Mouse (Mus musculus): ENCODE measurements around the gene Spsb1. TPM values are rescaled to one million over a fixed set of nuclear protein-coding genes. Genes with fewer than 3 reads are reported as not detected.

Spsb1 gene
- polyA plus RNA-seq, 1 experiment = 20.2 TPM

DNA sequence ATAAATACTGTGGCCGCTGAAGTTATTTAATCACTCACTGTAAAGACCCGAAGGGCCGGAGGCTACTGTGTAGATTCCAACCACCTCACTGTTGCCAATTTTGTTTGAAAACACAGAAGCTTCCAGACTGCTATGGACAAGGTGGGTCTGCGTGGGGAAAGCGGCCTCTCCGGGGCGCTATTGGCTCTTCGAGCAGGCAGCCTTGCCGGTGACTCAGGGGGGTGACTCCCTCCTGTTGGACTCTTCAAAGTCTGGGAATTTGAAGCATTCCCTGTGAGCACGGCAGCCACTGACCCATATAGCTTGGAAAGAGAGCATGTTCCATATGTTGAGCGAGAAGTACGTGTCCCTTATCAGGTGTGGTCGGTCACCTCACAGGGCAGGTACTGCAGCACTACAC, 1.2 kb upstream of the Spsb1 start:
- WGBS = 46% methylated on average over 13 of the region's 13 CpGs
- no peak overlapping the region for H3K4me3 ChIP-seq (replicated peaks; ENCODE audit: extremely low read depth, low read depth, low read length)
- DNase-seq = no peak
- no peak for TF ChIP-seq CTCF (IDR thresholded peaks at IDR 0.05; ENCODE audit: insufficient read depth, low read length)
- TF ChIP-seq POLR2A (IDR thresholded peaks at IDR 0.05; ENCODE audit: borderline replicate concordance, extremely low read depth, low read depth, low read length) = no peak
- peaks cover 4% of the 10 kb centered on the region; the same call in 1 of the 2 replicates for H3K4me1 ChIP-seq (ENCODE audit: control insufficient read depth, insufficient read depth, low read length)

DNA sequence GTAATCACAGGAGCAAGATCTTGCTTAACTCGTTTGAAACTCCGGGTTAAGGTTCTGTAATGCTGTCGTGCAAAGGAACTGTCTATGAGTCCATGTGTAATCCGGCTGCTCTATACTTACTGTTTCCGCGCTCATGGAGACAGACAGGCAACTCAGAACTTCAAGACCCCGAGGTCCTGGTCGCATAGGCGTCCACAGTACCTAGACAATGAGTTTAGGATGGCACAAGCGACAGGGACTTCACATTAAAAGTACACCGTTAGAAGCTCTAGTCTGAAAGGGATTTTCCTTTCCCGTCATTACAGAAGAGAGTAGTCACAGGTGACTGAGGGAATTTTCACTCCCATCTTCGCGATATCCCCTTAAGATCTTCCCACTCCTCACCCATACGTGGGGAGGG, 788 bp upstream of the Spsb1 start:
- 20% methylated on average over 15 of the region's 15 CpGs for WGBS
- TF ChIP-seq POLR2A (IDR thresholded peaks at IDR 0.05; ENCODE audit: borderline replicate concordance, extremely low read depth, low read depth, low read length) = no peak
- no peak for TF ChIP-seq CTCF (IDR thresholded peaks at IDR 0.05; ENCODE audit: insufficient read depth, low read length)
- H3K4me1 ChIP-seq (ENCODE audit: control insufficient read depth, insufficient read depth, low read length) = peaks cover 4% of the 10 kb centered on the region; the same call in 1 of the 2 replicates
- DNase-seq = no peak
- no peak overlapping the region for H3K4me3 ChIP-seq (replicated peaks; ENCODE audit: extremely low read depth, low read depth, low read length)

DNA sequence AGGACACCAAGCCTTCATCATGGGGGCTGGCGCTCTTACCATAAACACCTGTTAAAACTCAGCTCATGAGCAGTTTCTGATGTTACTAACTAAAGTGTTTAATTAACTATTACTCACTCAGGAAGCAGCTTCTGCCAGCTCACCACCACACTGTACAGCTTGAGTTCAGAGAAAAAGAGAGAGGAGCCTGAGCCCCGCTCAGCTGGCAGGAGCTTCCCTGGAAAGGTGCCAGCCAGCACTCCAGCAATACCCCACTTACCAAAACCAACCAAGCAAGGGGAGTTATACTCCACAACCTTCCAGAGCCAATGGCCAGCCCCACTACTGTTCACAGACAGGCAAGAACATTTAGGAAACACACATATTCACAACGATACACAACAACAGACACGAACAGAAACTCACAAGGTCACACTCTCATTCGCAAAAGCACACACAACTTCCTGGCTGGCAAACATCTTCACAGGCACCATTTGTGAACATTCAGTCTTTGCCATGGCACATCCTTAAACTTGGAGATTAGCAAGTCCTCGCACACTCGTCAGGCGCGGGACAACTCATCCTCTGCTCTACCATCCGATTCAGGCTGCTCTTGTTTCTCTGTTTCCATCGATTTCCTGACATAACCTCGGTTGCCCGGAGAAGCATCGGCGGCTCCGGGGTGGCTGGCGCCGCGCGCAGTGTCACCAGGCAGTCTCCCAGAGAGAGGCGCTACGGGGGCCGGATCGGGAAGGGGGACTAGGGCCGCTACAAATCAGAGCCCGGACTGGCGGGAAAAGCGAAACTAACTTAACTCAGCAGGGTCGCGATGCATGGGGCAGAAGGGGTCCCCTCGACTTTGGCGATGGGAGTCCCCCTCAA, 992 bp downstream of the Spsb1 start:
- H3K4me3 ChIP-seq (replicated peaks; ENCODE audit: extremely low read depth, low read depth, low read length) = peak overlapping the region; percentile 69
- peak; percentile 65 for DNase-seq
- no peak for TF ChIP-seq CTCF (IDR thresholded peaks at IDR 0.05; ENCODE audit: insufficient read depth, low read length)
- no peak for TF ChIP-seq POLR2A (IDR thresholded peaks at IDR 0.05; ENCODE audit: borderline replicate concordance, extremely low read depth, low read depth, low read length)
- H3K4me1 ChIP-seq (ENCODE audit: control insufficient read depth, insufficient read depth, low read length) = peaks cover 4% of the 10 kb centered on the region; the same call in 1 of the 2 replicates
- 4% methylated on average over 32 of the region's 32 CpGs for WGBS

DNA sequence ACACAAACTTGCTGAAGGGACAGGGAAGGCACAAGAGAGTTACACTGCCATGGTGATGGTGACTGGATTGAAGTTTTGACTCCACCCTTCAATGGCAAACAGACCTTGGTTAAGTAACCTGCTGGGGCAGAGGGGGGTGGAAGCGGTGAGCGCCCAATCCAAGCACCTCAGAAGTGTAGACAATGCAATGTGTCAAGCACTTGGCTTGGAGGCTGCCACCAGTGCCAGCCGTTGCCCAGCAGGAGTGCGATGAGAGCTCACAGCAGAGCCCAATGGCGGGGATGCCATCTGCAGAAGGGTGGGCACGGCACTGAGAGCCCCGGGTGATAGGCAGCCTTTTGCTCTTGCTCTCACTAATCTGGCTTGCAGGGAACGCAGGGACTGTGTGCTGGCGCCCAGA, 2.6 kb downstream of the Spsb1 start:
- Histone ChIP-seq H3K4me1 (ENCODE audit: control insufficient read depth, insufficient read depth, low read length) (peaks cover 4% of the 10 kb centered on the region; the same call in 1 of the 2 replicates), H3K4me3 (replicated peaks; ENCODE audit: extremely low read depth, low read depth, low read length) (no peak overlapping the region)
- peak; percentile 34 for DNase-seq
- WGBS = 70% methylated on average over 9 of the region's 9 CpGs
- no peak for TF ChIP-seq POLR2A (IDR thresholded peaks at IDR 0.05; ENCODE audit: borderline replicate concordance, extremely low read depth, low read depth, low read length)
- TF ChIP-seq CTCF (IDR thresholded peaks at IDR 0.05; ENCODE audit: insufficient read depth, low read length) = no peak

DNA sequence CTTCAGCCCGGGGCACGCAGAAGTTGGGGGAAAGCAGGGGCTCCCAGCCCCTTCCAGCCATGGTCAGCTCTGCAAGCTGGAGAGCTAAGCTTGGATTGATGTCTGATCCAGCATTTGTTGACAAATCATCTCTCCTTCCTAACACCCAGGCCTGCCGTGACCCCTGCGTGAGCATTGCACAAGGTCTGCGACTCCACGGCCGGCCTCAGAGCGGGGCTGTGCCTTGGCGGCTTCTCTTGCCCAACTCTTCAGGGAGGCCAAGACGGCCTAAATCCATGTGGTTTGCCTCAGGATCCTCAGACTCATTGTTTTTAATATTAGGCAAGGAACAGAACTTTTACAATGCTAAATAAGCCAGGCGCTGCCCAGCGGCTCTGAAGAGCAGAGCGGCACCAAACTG, 3.6 kb downstream of the Spsb1 start:
- Histone ChIP-seq H3K4me3 (replicated peaks; ENCODE audit: extremely low read depth, low read depth, low read length) (no peak overlapping the region), H3K4me1 (ENCODE audit: control insufficient read depth, insufficient read depth, low read length) (peaks cover 4% of the 10 kb centered on the region; the same call in 1 of the 2 replicates)
- TF ChIP-seq POLR2A (IDR thresholded peaks at IDR 0.05; ENCODE audit: borderline replicate concordance, extremely low read depth, low read depth, low read length) = no peak
- TF ChIP-seq CTCF (IDR thresholded peaks at IDR 0.05; ENCODE audit: insufficient read depth, low read length) = no peak
- peak; percentile 17 for DNase-seq
- 75% methylated on average over 13 of the region's 13 CpGs for WGBS

DNA sequence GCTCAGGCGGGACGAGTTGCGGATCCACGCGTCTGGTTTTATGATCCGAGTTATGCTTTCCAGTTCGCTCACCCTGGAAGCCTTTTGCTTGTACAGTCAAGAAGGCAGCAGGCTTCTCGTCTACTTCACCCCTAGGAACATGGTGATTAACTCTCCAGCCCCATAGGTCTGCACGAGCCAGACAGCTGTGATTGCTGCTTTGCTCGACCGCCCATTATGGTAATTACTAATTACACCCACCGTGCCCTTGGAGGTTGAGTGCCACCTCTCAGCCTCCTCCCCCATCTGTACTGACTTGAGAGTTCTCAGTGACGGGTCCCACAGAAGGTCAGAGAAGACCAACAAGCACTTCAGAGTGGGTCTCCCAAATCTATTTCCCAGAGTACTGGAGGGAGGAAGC, 5.2 kb downstream of the Spsb1 start:
- peaks cover 4% of the 10 kb centered on the region; the same call in 1 of the 2 replicates for H3K4me1 ChIP-seq (ENCODE audit: control insufficient read depth, insufficient read depth, low read length)
- no peak for TF ChIP-seq CTCF (IDR thresholded peaks at IDR 0.05; ENCODE audit: insufficient read depth, low read length)
- no peak for TF ChIP-seq POLR2A (IDR thresholded peaks at IDR 0.05; ENCODE audit: borderline replicate concordance, extremely low read depth, low read depth, low read length)
- no peak for DNase-seq
- no peak overlapping the region for H3K4me3 ChIP-seq (replicated peaks; ENCODE audit: extremely low read depth, low read depth, low read length)
- 85% methylated on average over 13 of the region's 13 CpGs for WGBS

DNA sequence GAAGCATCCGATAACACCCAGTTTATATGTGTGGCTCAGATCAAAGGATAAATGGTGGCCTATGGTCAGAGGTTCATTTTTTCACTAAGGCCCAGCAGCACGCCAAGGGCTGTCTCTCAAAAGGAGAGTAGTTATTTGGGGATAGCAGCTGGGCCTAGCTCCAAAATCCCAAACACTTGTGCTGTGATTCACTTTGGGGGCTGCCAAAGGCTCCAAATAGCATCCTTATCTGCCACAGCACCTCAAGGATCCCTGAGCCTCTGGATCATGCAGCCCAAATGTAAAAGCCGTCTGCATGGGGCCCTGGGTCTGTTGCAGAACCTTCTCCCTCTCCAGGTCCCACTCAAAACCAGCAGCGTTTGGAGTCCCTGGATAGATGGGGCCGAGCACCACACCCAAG, 6.7 kb downstream of the Spsb1 start:
- Histone ChIP-seq H3K4me3 (replicated peaks; ENCODE audit: extremely low read depth, low read depth, low read length) (no peak overlapping the region), H3K4me1 (ENCODE audit: control insufficient read depth, insufficient read depth, low read length) (peaks cover 4% of the 10 kb centered on the region; the same call in 1 of the 2 replicates)
- TF ChIP-seq CTCF (IDR thresholded peaks at IDR 0.05; ENCODE audit: insufficient read depth, low read length) = no peak
- TF ChIP-seq POLR2A (IDR thresholded peaks at IDR 0.05; ENCODE audit: borderline replicate concordance, extremely low read depth, low read depth, low read length) = no peak
- 59% methylated on average over 5 of the region's 5 CpGs for WGBS
- no peak for DNase-seq

DNA sequence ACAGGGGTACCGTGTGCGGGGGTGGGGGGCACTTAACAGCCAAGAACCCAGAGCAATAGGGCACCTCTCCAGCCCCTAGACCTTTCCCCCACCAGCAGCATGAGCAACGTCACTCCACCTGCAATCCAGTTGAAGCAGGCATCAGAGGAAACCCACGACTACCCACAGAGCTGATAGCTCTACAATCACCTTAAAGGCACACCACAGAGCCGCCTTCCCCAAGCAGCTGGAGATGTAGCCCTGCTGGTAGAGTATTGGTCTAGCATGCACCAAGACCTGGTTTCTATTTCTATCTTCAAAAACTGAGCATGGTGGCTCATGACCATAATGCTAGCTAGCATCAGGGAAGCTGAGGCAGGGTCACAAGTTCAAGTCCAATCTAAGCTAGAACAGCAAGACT, 7.4 kb downstream of the Spsb1 start:
- DNase-seq = no peak
- WGBS = 84% methylated on average over 5 of the region's 5 CpGs
- no peak for TF ChIP-seq CTCF (IDR thresholded peaks at IDR 0.05; ENCODE audit: insufficient read depth, low read length)
- TF ChIP-seq POLR2A (IDR thresholded peaks at IDR 0.05; ENCODE audit: borderline replicate concordance, extremely low read depth, low read depth, low read length) = no peak
- peaks cover 4% of the 10 kb centered on the region; the same call in 1 of the 2 replicates for H3K4me1 ChIP-seq (ENCODE audit: control insufficient read depth, insufficient read depth, low read length)
- no peak overlapping the region for H3K4me3 ChIP-seq (replicated peaks; ENCODE audit: extremely low read depth, low read depth, low read length)

DNA sequence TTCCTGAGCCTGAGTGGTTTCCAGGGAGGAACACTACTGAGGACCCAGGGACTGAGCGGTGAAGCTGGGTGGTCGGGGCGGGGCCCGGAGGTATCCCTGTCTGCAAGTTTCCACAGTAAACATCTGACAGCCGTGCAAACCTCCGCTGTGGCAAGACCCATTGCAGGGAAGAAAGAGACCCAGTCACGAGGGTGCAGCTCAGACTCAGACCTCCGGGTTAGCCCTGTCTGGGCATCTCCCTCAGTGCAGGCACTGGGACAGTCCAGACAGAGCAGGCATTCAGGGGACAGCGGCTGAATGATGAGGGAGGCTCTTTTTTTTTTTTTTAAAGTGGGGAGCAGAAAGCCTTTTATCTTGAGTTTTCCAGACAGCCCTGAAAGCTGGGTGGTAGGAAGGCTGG, 9.6 kb downstream of the Spsb1 start:
- TF ChIP-seq POLR2A (IDR thresholded peaks at IDR 0.05; ENCODE audit: borderline replicate concordance, extremely low read depth, low read depth, low read length) (no peak), CTCF (IDR thresholded peaks at IDR 0.05; ENCODE audit: insufficient read depth, low read length) (no peak)
- DNase-seq = no peak
- no peak overlapping the region for H3K4me3 ChIP-seq (replicated peaks; ENCODE audit: extremely low read depth, low read depth, low read length)
- WGBS = 68% methylated on average over 9 of the region's 9 CpGs
- peaks cover 4% of the 10 kb centered on the region; the same call in 1 of the 2 replicates for H3K4me1 ChIP-seq (ENCODE audit: control insufficient read depth, insufficient read depth, low read length)

DNA sequence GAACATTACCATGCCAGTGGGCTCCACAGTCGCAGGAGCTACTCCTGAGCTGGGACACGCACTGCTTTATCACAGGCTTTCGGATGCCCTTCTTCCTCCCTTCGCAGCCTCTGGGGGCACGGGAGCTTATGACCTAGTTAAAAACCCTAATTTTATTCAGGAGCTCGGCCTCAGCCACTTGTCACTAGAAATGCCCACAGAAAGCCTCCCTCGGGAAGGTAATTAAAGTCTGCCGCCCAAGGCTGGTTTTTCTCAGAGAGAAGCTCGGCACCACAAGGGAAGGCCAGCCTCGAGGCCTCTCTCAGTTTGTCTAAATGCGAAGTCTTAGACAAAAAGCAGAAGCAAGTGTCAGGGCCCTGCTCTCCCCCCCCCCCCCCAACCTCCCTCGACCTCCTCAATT, 10.6 kb downstream of the Spsb1 start:
- DNase-seq = no peak
- H3K4me3 ChIP-seq (replicated peaks; ENCODE audit: extremely low read depth, low read depth, low read length) = no peak overlapping the region
- TF ChIP-seq POLR2A (IDR thresholded peaks at IDR 0.05; ENCODE audit: borderline replicate concordance, extremely low read depth, low read depth, low read length) (no peak), CTCF (IDR thresholded peaks at IDR 0.05; ENCODE audit: insufficient read depth, low read length) (no peak)
- peaks cover 5% of the 10 kb centered on the region for H3K4me1 ChIP-seq (ENCODE audit: control insufficient read depth, insufficient read depth, low read length)
- WGBS = 74% methylated on average over 12 of the region's 12 CpGs

All from lung, adult 2 months (tissue).